Mouse (Mus musculus) lung, adult 2 months (tissue): ENCODE measurements around the gene Cort.

Source experiments
- CTCF ChIP-seq: fragments of 200-500 bp; IDR thresholded peaks from 2 replicates; pipeline ENCODE4 v1.5.1; 2011; ENCODE audit warnings: mild to moderate bottlenecking, low read length, control low read depth; ENCODE audit not compliant: insufficient read depth
- POLR2A ChIP-seq: fragments of 200-500 bp; IDR thresholded peaks from 2 replicates; pipeline ENCODE4 v1.6.1; 2011; ENCODE audit warnings: low read depth, mild to moderate bottlenecking, control low read depth, low read length, borderline replicate concordance; ENCODE audit errors: extremely low read depth

DNA sequence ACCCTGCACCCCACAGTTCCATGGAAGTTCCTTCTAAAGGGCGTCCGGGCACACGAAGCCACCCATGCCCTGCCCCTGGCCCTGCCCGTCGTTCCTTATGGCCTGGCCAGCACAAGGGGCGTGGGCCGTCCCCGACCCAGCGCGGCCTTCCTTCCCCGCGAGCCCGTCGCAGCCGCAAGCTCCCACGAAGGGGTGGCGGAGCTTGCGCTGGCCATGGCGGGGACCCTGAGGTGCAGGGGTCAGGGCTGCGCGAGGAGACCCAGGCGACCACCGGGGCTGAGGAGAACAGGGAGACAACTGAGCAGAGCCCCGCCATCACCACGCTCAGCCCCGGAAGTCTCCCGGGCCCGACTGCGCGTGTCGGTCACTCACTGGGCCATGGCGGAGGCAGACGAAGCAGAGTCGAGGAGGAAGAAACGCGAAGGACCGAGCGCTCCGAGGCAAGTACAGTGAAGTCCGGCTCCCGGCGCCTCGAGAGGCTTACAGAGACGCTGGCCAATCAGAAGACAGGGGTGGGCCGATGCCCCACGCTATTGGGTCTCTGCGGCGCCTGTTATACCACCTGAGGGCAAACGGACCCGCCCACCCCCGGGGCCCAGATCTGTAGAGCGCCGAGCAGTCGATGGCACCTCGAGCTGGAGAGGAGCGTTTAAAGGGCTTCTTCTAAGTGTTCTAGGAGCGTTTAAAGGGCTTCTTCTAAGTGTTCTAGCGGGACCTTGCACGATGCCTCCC lies 39.8 kb upstream of the Cort start, which contains the start of gene Pgd:
- TF ChIP-seq POLR2A (peak; percentile 89), CTCF (no peak)
